Comparison of ENCODE assay signal across 7 mouse cellular contexts in the genomic region with DNA sequence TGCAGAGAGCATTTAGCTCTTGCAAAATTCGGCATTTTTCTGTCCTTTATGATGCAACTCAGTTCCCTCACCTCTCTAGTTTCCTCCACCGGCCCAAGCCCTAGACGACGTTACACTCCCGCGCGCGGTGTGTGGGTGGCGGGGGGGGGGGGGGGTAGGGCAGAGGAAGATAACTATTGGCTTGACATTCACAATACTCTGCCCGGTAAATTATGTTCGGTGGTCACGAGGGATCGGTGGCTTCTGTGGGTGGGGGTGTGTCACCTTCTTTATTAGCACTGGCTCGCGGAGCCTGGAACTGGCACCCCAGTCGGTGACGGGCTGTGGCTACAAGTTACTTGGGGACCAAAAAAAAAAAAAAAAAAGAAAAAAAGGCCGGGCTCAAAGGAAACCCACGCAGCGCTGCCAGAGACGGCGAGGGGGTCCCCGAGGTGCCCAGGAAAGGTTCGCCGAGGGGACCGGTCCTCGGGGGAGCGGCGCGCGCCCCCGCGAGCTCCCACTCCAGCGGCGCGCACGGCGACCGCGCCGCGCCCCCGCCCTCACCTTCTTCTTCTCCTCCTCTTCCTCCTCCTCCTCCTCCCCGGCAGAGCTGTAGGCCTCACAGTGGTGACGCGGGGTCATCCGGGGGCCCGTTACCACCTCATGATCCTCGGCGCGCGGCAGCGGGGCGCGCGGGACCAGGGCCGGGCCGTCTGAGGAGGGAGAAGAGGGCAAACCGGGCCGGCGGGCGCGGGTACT. TPM values are rescaled to one million over a fixed set of nuclear protein-coding genes. Genes with fewer than 3 reads are reported as not detected.
A peak's percentile ranks its signal among the peaks of the same experiment; 100 is the strongest.
DNase-seq lines count a peak whose midpoint lies in the region; ATAC-seq lines count a peak whose summit lies in the region.

No protein-coding gene starts in this region.

- under 1% methylated on average over 61 of the region's 63 CpGs for WGBS in intestine, embryonic 15.5 days
- WGBS in midbrain, embryonic 10.5 days, result under 1% methylated on average over 62 of the region's 63 CpGs

- intact Hi-C loops in left cerebral cortex, postnatal 4 days (cut with DNase I), result loop anchor here (2.0 kb wide), 1 partner anchor 61 kb away; a partner anchor contains a TSS

- H3K4me1 ChIP-seq in intestine, embryonic 15.5 days (replicated peaks), result no peaks in the 10 kb centered on the region
- peaks cover 35% of the 10 kb centered on the region for H3K4me1 ChIP-seq in midbrain, embryonic 10.5 days

- H3K9ac ChIP-seq in intestine, embryonic 15.5 days, result peak overlapping the region; percentile 96

- DNase-seq in adrenal gland, adult 8-10 months, result peak; percentile 45
- DNase-seq in embryo, embryonic 10.5 days (ENCODE audit: low spot score), result peak; percentile 60
- peak; percentile 60 for DNase-seq in gastrocnemius, postnatal 25 days
- peak; percentile 47 for DNase-seq in left cerebral cortex, postnatal 4 days
- DNase-seq in midbrain, embryonic 10.5 days (ENCODE audit: low spot score), result peak; percentile 69
- DNase-seq in skeletal muscle tissue, adult 2 months (ENCODE audit: low read depth, low spot score), result peak; percentile 22

- H3K27me3 ChIP-seq in intestine, embryonic 15.5 days (replicated peaks), result no peaks in the 10 kb centered on the region
- no peaks in the 10 kb centered on the region for H3K27me3 ChIP-seq in midbrain, embryonic 10.5 days (ENCODE audit: low read depth, poor library complexity, severe bottlenecking)

- H3K36me3 ChIP-seq in intestine, embryonic 15.5 days, result peaks cover 2% of the 10 kb centered on the region; the same call in 1 of the 2 replicates
- peaks cover 18% of the 10 kb centered on the region for H3K36me3 ChIP-seq in midbrain, embryonic 10.5 days

- peak overlapping the region; percentile 91 for H3K27ac ChIP-seq in intestine, embryonic 15.5 days
- H3K27ac ChIP-seq in midbrain, embryonic 10.5 days (replicated peaks), result peak overlapping the region; percentile 98

- peak overlapping the region; percentile 88 for H3K4me3 ChIP-seq in intestine, embryonic 15.5 days (replicated peaks)
- peak overlapping the region; percentile 93 for H3K4me3 ChIP-seq in midbrain, embryonic 10.5 days

- no peaks in the 10 kb centered on the region for H3K9me3 ChIP-seq in intestine, embryonic 15.5 days
- no peaks in the 10 kb centered on the region for H3K9me3 ChIP-seq in midbrain, embryonic 10.5 days (replicated peaks)

- peak overlapping the region; percentile 69 for H3K4me2 ChIP-seq in intestine, embryonic 15.5 days (replicated peaks)

- ATAC-seq in intestine, embryonic 15.5 days, result peak; percentile 69

RNA-seq across cellular contexts. Expression of a gene that starts 0.8 kb away (rescaled TPM):
- 100 to 1,000 TPM; 148 to 209 (median 180) TPM for total RNA-seq in adrenal gland, adult 8-10 months (2022)
- total RNA-seq in gastrocnemius, postnatal 25 days (2021), result 10 to 100 TPM; 63.6 to 64.1 TPM
- 79.2 and 91.2 TPM in 2 replicates for polyA plus RNA-seq in intestine, embryonic 15.5 days (2015; fragmentation: Nextera tagmentation; extraction: Ambion mirVana)
- 100 to 1,000 TPM; 267 to 277 TPM for total RNA-seq in left cerebral cortex, postnatal 4 days (2021)
- 105 and 115 TPM in 2 replicates for polyA plus RNA-seq in midbrain, embryonic 10.5 days (2016; fragmentation: Nextera tagmentation; extraction: Ambion mirVana)

RNA-seq across cellular contexts. Expression of a gene that starts 0.8 kb away (rescaled TPM):
- 1 to 10 TPM in 1 of 4 experiments, under 1 TPM in 3; 0.65 to 1.3 (median 0.81) TPM for total RNA-seq in adrenal gland, adult 8-10 months (2022)
- under 1 TPM; 0.31 to 0.64 TPM for total RNA-seq in gastrocnemius, postnatal 25 days (2021)
- 1.6 and 2.0 TPM in 2 replicates for polyA plus RNA-seq in intestine, embryonic 15.5 days (2015; fragmentation: Nextera tagmentation; extraction: Ambion mirVana)
- under 1 TPM in 1 of 2 experiments, not detected in 1; 0.98 TPM for total RNA-seq in left cerebral cortex, postnatal 4 days (2021)
- 2.7 and 3.0 TPM in 2 replicates for polyA plus RNA-seq in midbrain, embryonic 10.5 days (2016; fragmentation: Nextera tagmentation; extraction: Ambion mirVana)

Comparison
In these comparisons a context has a peak if more than half of its experiments do, and no peak if none do; other contexts are left out.
1. Peak in every context shown above with its lines: DNase-seq, ATAC-seq, H3K4me3 ChIP-seq and H3K27ac ChIP-seq.